Mouse (Mus musculus): Measurements from ENCODE around the gene Nacc2.

GRCm38 (mm10) chr2:26119626-26120025 is 3.4 kb downstream of the Nacc2 start:
- no peak for TF ChIP-seq CTCF (IDR thresholded peaks at IDR 0.05; ENCODE audit: low read depth)
- TF ChIP-seq EP300 (optimal IDR thresholded peaks at IDR 0.05) = no peak

Measured in stomach, postnatal 0 days (tissue).